Mouse (Mus musculus) bone marrow, adult 2 months (tissue): ENCODE results near the gene Cib2.

Source experiments
- CTCF ChIP-seq: fragments of 200-500 bp; IDR thresholded peaks from 2 replicates; pipeline ENCODE4 v1.5.1; 2011; ENCODE audit warnings: low read length, control low read depth; ENCODE audit not compliant: control insufficient read depth, insufficient read depth
- POLR2A ChIP-seq: fragments of 200-500 bp; IDR thresholded peaks from 2 replicates; pipeline ENCODE4 v1.6.1; 2011; ENCODE audit warnings: low read depth, mild to moderate bottlenecking, control low read depth, low read length, borderline replicate concordance; ENCODE audit not compliant: control insufficient read depth

DNA sequence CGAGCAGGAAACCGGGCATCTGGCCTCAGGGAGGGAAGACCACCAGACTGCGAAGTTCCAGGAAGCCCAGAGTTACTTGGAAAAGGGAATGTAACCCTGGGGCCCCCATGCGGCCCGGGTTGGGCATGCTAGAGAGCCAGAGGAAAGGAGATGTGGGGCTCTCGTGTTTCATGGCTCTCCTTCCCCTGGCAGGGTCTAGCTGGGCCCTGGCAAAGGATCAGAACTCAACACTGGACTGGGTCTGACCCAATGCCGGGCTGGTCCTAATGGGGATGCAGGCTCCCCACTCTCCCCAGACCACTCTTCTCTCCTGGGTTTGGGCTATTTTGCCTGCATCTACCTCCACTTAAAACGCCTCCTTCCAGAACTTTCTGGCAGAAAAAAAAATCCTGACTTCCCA lies 1.3 kb downstream of the Cib2 start:
- TF ChIP-seq POLR2A, result no peak
- TF ChIP-seq CTCF, result no peak
